Mouse (Mus musculus) ES-Bruce4 (cell line): ENCODE measurements around the gene Rsg1. TPM values are rescaled to one million over a fixed set of nuclear protein-coding genes. Genes with fewer than 3 reads are reported as not detected.

Experiments used
- H3K27ac ChIP-seq: 2 replicates; pipeline ENCODE4 v1.5.1; 2012; ENCODE audit warnings: low read length, inconsistent platforms; ENCODE audit not compliant: insufficient read depth
- H3K27me3 ChIP-seq: 2 replicates; pipeline ENCODE4 v1.6.1; 2012; ENCODE audit warnings: mild to moderate bottlenecking, low read length, inconsistent platforms; ENCODE audit not compliant: control insufficient read depth, poor library complexity, insufficient read depth, severe bottlenecking
- H3K36me3 ChIP-seq: 2 replicates; pipeline ENCODE4 v1.6.1; 2012; ENCODE audit warnings: inconsistent platforms, mild to moderate bottlenecking, low read length, moderate library complexity; ENCODE audit not compliant: control insufficient read depth, poor library complexity, insufficient read depth, severe bottlenecking
- H3K4me1 ChIP-seq: one replicate; pipeline ENCODE4 v1.8.1; 2011; ENCODE audit warnings: low read length; ENCODE audit not compliant: control insufficient read depth, insufficient read depth
- H3K4me3 ChIP-seq: 2 replicates; pipeline ENCODE4 v1.5.1; 2011; ENCODE audit warnings: low read depth, mild to moderate bottlenecking, low read length
- H3K9ac ChIP-seq: 2 replicates; pipeline ENCODE4 v1.6.1; 2012; ENCODE audit warnings: low read depth, mild to moderate bottlenecking, inconsistent platforms; ENCODE audit not compliant: poor library complexity, severe bottlenecking
- H3K9me3 ChIP-seq: replicated peaks from 2 replicates; pipeline ENCODE4 v1.6.1; 2012; ENCODE audit warnings: mild to moderate bottlenecking, low read length, inconsistent platforms; ENCODE audit not compliant: control insufficient read depth, poor library complexity, insufficient read depth, severe bottlenecking
- CTCF ChIP-seq: IDR thresholded peaks from one replicate; pipeline ENCODE4 v1.8.1; 2011; ENCODE audit warnings: low read depth, low read length
- EP300 ChIP-seq: IDR thresholded peaks from 2 replicates; pipeline ENCODE4 v1.6.1; 2011; ENCODE audit warnings: low read depth, low read length; ENCODE audit not compliant: insufficient read depth
- POLR2A ChIP-seq: IDR thresholded peaks from one replicate; pipeline ENCODE4 v1.8.1; 2011; ENCODE audit warnings: low read length; ENCODE audit not compliant: insufficient read depth
- polyA plus RNA-seq: library from polyadenylated mRNA; stranded (reverse); fragments of >200 nt; gene quantifications from 2 replicates; pipeline ENCODE4 v1.2.4, GENCODE M21; 2011; ENCODE audit warnings: low read depth; ENCODE audit not compliant: missing spikeins, insufficient read depth, insufficient read length

Rsg1 gene
- polyA plus RNA-seq, 1 experiment: 1.6 TPM

DNA sequence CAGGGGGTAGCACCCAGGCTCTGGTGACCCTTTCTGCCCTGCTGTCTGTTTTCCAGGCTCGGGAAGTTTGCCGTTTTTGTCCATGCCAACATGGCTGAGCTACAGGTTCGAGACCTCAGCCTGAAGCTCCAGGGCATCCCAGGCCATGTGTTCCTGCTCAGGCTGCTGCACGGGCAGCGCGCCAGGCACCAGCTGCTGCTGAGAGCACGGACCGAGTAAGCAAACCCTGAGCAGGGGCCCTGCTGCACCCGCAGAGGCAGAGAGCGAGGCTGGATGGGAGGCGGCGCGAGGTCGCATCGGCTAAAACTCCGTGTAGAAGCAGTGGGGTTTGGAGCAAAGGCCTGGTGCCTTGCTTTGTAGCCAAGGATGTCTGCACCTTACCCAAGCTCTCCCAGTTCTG is 40.5 kb downstream of the Rsg1 start:
- Histone ChIP-seq H3K4me3 (peak overlapping the region; percentile 9), H3K27ac (no peak overlapping the region)

DNA sequence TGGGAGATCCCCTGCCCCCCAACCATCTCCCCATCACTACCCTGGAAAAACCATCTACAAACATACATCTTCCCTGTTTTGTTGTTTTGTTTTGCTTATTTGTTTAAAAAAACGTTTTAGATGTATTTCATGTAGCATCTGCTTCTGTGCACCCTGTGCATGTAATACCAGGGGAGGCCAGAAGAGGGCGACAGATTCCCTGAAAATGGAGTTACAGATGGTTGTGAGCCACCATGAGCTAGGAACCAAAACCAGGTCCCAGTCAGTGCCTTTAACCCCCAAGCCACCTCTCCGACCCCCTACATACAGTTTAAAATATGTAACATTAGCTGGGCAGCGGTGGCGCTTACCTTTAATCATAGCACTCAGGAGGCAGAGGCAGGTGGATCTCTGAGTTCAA is 43.7 kb downstream of the Rsg1 start:
- no peaks in the 10 kb centered on the region for H3K36me3 ChIP-seq
- no peaks in the 10 kb centered on the region for H3K4me1 ChIP-seq
- no peak overlapping the region for H3K9ac ChIP-seq
- TF ChIP-seq CTCF: peak; percentile 63
- no peak for TF ChIP-seq EP300
- no peaks in the 10 kb centered on the region for H3K27me3 ChIP-seq
- no peak overlapping the region for H3K27ac ChIP-seq
- H3K4me3 ChIP-seq: no peak overlapping the region
- no peaks in the 10 kb centered on the region for H3K9me3 ChIP-seq

More for the DNA sequence above, 40.5 kb downstream of the Rsg1 start:
- Histone ChIP-seq H3K4me1 (no peaks in the 10 kb centered on the region), H3K9me3 (no peaks in the 10 kb centered on the region), H3K27me3 (no peaks in the 10 kb centered on the region), H3K9ac (peak overlapping the region; percentile 12; the same call in 1 of the 2 replicates), H3K36me3 (no peaks in the 10 kb centered on the region)
- TF ChIP-seq CTCF (no peak), POLR2A (no peak), EP300 (no peak)

DNA sequence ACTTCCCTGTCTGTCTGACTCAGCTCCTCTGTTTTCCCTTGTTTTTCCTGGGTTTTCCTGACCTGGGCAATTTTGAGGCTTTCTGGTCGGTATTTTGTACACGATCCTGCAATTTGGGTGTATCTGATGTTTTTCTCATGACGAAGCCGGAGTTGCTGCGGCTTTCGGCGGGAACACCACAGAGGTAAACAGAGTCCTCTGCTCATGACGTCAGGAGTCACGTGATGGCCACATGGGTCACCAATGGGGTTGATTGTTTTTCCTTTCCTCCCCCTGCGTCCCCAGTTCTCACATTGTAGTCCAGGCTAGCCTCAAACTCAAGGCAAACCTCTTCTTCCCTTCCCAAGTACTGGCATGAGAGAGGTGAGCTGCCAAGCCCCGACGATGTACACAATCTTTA is 45.7 kb downstream of the Rsg1 start:
- Histone ChIP-seq H3K4me1 (no peaks in the 10 kb centered on the region), H3K4me3 (no peak overlapping the region), H3K9ac (no peak overlapping the region), H3K27ac (no peak overlapping the region), H3K36me3 (no peaks in the 10 kb centered on the region), H3K9me3 (no peaks in the 10 kb centered on the region), H3K27me3 (no peaks in the 10 kb centered on the region)
- TF ChIP-seq EP300: 0 out of 2 replicates have a peak, but pooled peaks have one; percentile 14
- no peak for TF ChIP-seq CTCF
- TF ChIP-seq POLR2A: no peak

DNA sequence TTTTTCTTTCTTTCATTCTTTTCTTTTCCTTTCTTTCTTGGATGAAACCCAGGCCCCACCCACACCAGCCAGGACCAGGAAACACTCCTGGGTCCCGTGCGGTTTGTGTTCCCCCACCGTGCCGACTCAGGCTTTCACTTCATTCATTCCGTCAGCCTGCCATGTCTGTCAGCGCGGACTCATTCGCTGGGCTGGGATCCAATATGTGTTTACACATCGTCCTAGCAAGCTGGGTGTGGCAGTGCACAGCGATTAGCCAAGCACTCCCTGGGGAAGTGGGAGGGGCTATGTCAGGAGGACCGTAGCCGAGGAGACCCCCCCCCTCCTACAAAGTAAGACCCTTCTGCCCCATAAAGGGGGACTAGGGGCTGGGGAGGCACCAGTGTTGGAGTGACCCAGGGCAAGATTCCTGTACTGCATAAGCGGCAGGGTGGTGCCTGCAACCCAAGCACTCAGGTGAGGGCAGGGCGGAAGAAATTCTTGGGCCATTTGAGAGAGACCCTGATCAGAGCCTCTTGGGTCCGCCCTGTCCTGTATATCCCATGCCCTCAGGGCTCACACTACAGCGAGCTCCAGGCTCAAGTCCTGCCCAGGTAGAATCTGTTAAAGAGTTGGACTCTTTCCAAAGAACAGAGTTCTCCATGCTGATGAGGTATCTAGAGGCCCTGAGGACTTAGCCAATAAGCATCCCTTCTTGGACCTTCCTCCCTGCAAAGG is 46.4 kb downstream of the Rsg1 start:
- H3K27me3 ChIP-seq: no peaks in the 10 kb centered on the region
- peak overlapping the region; percentile 33; the same call in 1 of the 2 replicates for H3K27ac ChIP-seq
- H3K9me3 ChIP-seq: no peaks in the 10 kb centered on the region
- TF ChIP-seq CTCF (no peak), EP300 (no peak), POLR2A (no peak)
- H3K36me3 ChIP-seq: no peaks in the 10 kb centered on the region
- no peak overlapping the region for H3K9ac ChIP-seq
- H3K4me1 ChIP-seq: no peaks in the 10 kb centered on the region
- H3K4me3 ChIP-seq: peak overlapping the region; percentile 11; the same call in 1 of the 2 replicates

DNA sequence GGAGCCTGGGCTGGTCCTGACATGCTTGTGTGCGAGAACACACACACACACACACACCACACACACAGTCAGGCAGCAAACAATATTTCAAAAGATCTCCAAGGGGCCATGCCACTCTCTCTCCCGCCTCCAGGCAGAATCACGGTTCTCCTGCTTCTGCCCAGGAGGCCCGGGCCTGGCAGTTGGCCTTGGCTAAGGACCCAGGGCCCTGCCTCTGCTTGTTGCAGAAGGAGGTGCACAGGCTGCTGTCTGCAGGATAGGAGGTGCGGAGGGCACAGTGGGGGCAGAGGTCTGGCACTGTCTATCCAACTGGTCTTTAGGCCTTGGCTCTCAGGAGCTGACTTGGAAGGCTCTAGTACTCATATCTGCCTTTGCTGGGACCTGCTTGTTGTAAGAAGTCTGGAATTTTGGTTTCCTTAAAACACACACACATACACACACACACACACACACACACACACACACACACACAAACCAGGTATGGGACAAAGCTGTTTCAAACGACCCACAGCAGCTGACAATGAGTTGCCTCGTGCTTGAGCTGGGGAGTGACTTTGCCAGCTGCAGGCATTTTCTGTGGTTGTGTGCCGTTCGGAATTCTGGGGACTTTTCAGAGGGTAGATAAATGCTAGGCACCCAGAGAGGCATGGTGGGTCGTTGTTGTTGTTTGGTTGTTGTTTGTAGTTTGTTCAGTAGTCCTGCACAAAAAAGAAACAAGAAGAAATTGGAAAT is 49.3 kb downstream of the Rsg1 start:
- no peaks in the 10 kb centered on the region for H3K4me1 ChIP-seq
- H3K27ac ChIP-seq: no peak overlapping the region
- TF ChIP-seq EP300 (no peak), POLR2A (no peak)
- no peaks in the 10 kb centered on the region for H3K36me3 ChIP-seq
- no peak overlapping the region for H3K4me3 ChIP-seq
- no peaks in the 10 kb centered on the region for H3K9me3 ChIP-seq
- no peak overlapping the region for H3K9ac ChIP-seq
- no peaks in the 10 kb centered on the region for H3K27me3 ChIP-seq

DNA sequence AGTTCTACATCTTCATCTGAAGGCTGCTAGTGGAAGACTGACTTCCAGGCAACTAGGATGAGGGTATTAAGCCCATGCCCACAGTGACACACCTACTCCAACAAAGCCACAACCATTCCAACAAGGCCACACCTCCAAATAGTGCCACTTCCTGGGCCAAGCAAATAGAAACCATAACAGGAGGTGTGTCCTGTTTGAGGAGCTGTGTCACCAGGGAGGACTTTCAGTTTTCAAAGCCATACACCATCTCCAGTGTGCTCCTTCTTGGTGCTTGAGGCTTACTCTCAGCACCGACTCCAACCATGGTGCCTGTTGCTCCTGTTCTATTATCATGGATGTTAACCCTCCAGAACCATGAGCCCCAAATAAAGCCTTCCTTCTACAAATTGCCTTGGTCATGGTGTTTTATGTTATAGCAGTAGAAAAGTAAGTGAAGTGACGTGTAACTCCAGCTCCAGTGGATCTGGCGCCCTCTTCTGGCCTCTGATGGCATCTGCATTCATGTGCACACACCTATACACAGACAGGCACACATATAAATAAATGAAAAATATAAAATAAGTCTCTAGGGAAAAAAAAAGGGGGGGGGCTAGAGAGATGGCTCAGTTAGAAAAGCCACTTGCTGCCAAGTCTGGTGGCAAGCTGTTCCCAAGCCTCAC is 52.4 kb downstream of the Rsg1 start:
- Histone ChIP-seq H3K4me3 (no peak overlapping the region), H3K9ac (no peak overlapping the region), H3K27ac (no peak overlapping the region), H3K4me1 (no peaks in the 10 kb centered on the region), H3K36me3 (no peaks in the 10 kb centered on the region), H3K27me3 (no peaks in the 10 kb centered on the region), H3K9me3 (no peaks in the 10 kb centered on the region)
- no peak for TF ChIP-seq POLR2A
- TF ChIP-seq CTCF: peak; percentile 54
